Mouse (Mus musculus): ENCODE measurements at regions not wholly inside any gene's neighbourhood (a gene's known extent, or its start where the extent isn't known, plus 50 kb on each side); places are given as distances from the start of the nearest gene placed in this dataset.

- Histone ChIP-seq H3K36me3 (ENCODE audit: control insufficient read depth, insufficient read depth) (no peaks in the 10 kb centered on the region), H3K4me1 (ENCODE audit: control insufficient read depth, low read depth, low read length) (no peaks in the 10 kb centered on the region), H3K9me3 (replicated peaks; ENCODE audit: control insufficient read depth, low read length) (no peaks in the 10 kb centered on the region), H3K4me3 (ENCODE audit: low read depth, low read length) (no peak overlapping the region), H3K27me3 (ENCODE audit: control insufficient read depth, insufficient read depth, low read depth, low read length) (no peaks in the 10 kb centered on the region), H3K4me2 (ENCODE audit: low read depth, low read length) (no peak overlapping the region), H3K9ac (ENCODE audit: low read depth, low read length) (no peak overlapping the region), H3K27ac (ENCODE audit: low read length) (no peak overlapping the region)
- 63% methylated on average over 4 of the region's 4 CpGs for whole genome bisulfite sequencing (ENCODE audit: insufficient replicate concordance)
- no peak for ATAC-seq (ENCODE audit: low read depth)
Observed at GRCm38 (mm10) chr2:48468895-48469294, 345.0 kb upstream of the Acvr2a start.

GRCm38 (mm10) chr2:48469357-48469756, 344.6 kb upstream of the Acvr2a start:
- H3K4me1 ChIP-seq (ENCODE audit: control insufficient read depth, low read depth, low read length) = no peaks in the 10 kb centered on the region
- H3K4me3 ChIP-seq (ENCODE audit: low read depth, low read length) = no peak overlapping the region
- ATAC-seq (ENCODE audit: low read depth) = no peak
- no peak overlapping the region for H3K9ac ChIP-seq (ENCODE audit: low read depth, low read length)
- no peaks in the 10 kb centered on the region for H3K9me3 ChIP-seq (replicated peaks; ENCODE audit: control insufficient read depth, low read length)
- WGBS (ENCODE audit: insufficient replicate concordance) = 56% methylated on average over 4 of the region's 4 CpGs
- H3K27me3 ChIP-seq (ENCODE audit: control insufficient read depth, insufficient read depth, low read depth, low read length) = no peaks in the 10 kb centered on the region
- H3K36me3 ChIP-seq (ENCODE audit: control insufficient read depth, insufficient read depth) = no peaks in the 10 kb centered on the region
- H3K27ac ChIP-seq (ENCODE audit: low read length) = no peak overlapping the region
- H3K4me2 ChIP-seq (ENCODE audit: low read depth, low read length) = no peak overlapping the region

- no peak overlapping the region for H3K4me2 ChIP-seq (ENCODE audit: low read depth, low read length)
- H3K9ac ChIP-seq (ENCODE audit: low read depth, low read length) = no peak overlapping the region
- H3K27ac ChIP-seq (ENCODE audit: low read length) = no peak overlapping the region
- no peak overlapping the region for H3K4me3 ChIP-seq (ENCODE audit: low read depth, low read length)
- ATAC-seq (ENCODE audit: low read depth) = no peak
- H3K36me3 ChIP-seq (ENCODE audit: control insufficient read depth, insufficient read depth) = no peaks in the 10 kb centered on the region
- H3K9me3 ChIP-seq (replicated peaks; ENCODE audit: control insufficient read depth, low read length) = no peaks in the 10 kb centered on the region
- WGBS (ENCODE audit: insufficient replicate concordance) = 35% methylated on average over 3 of the region's 3 CpGs
- H3K4me1 ChIP-seq (ENCODE audit: control insufficient read depth, low read depth, low read length) = no peaks in the 10 kb centered on the region
- no peaks in the 10 kb centered on the region for H3K27me3 ChIP-seq (ENCODE audit: control insufficient read depth, insufficient read depth, low read depth, low read length)
Observed at GRCm38 (mm10) chr2:48473102-48473501, 340.8 kb upstream of the Acvr2a start.

GRCm38 (mm10) chr2:48474642-48475041, 339.3 kb upstream of the Acvr2a start:
- 58% methylated on average over 4 of the region's 4 CpGs for WGBS (ENCODE audit: insufficient replicate concordance)
- Histone ChIP-seq H3K27me3 (ENCODE audit: control insufficient read depth, insufficient read depth, low read depth, low read length) (no peaks in the 10 kb centered on the region), H3K9me3 (replicated peaks; ENCODE audit: control insufficient read depth, low read length) (no peaks in the 10 kb centered on the region), H3K4me1 (ENCODE audit: control insufficient read depth, low read depth, low read length) (no peaks in the 10 kb centered on the region), H3K27ac (ENCODE audit: low read length) (no peak overlapping the region), H3K36me3 (ENCODE audit: control insufficient read depth, insufficient read depth) (no peaks in the 10 kb centered on the region), H3K4me3 (ENCODE audit: low read depth, low read length) (no peak overlapping the region), H3K4me2 (ENCODE audit: low read depth, low read length) (no peak overlapping the region), H3K9ac (ENCODE audit: low read depth, low read length) (no peak overlapping the region)
- no peak for ATAC-seq (ENCODE audit: low read depth)

- 47% methylated on average over 3 of the region's 3 CpGs for WGBS (ENCODE audit: insufficient replicate concordance)
- Histone ChIP-seq H3K36me3 (ENCODE audit: control insufficient read depth, insufficient read depth) (no peaks in the 10 kb centered on the region), H3K27ac (ENCODE audit: low read length) (no peak overlapping the region), H3K9ac (ENCODE audit: low read depth, low read length) (no peak overlapping the region), H3K4me3 (ENCODE audit: low read depth, low read length) (no peak overlapping the region), H3K9me3 (replicated peaks; ENCODE audit: control insufficient read depth, low read length) (no peaks in the 10 kb centered on the region), H3K4me1 (ENCODE audit: control insufficient read depth, low read depth, low read length) (no peaks in the 10 kb centered on the region), H3K27me3 (ENCODE audit: control insufficient read depth, insufficient read depth, low read depth, low read length) (no peaks in the 10 kb centered on the region), H3K4me2 (ENCODE audit: low read depth, low read length) (no peak overlapping the region)
- ATAC-seq (ENCODE audit: low read depth) = no peak
Observed at GRCm38 (mm10) chr2:48476777-48477176, 337.1 kb upstream of the Acvr2a start.

GRCm38 (mm10) chr2:48477336-48477735, 336.6 kb upstream of the Acvr2a start:
- Histone ChIP-seq H3K27ac (ENCODE audit: low read length) (no peak overlapping the region), H3K4me3 (ENCODE audit: low read depth, low read length) (no peak overlapping the region), H3K27me3 (ENCODE audit: control insufficient read depth, insufficient read depth, low read depth, low read length) (no peaks in the 10 kb centered on the region), H3K4me2 (ENCODE audit: low read depth, low read length) (no peak overlapping the region), H3K4me1 (ENCODE audit: control insufficient read depth, low read depth, low read length) (no peaks in the 10 kb centered on the region), H3K9ac (ENCODE audit: low read depth, low read length) (no peak overlapping the region), H3K9me3 (replicated peaks; ENCODE audit: control insufficient read depth, low read length) (no peaks in the 10 kb centered on the region), H3K36me3 (ENCODE audit: control insufficient read depth, insufficient read depth) (no peaks in the 10 kb centered on the region)
- 71% methylated on average over 2 of the region's 2 CpGs for WGBS (ENCODE audit: insufficient replicate concordance)
- ATAC-seq (ENCODE audit: low read depth) = no peak

- H3K9me3 ChIP-seq (replicated peaks; ENCODE audit: control insufficient read depth, low read length) = no peaks in the 10 kb centered on the region
- H3K27me3 ChIP-seq (ENCODE audit: control insufficient read depth, insufficient read depth, low read depth, low read length) = no peaks in the 10 kb centered on the region
- no peak for ATAC-seq (ENCODE audit: low read depth)
- no peak overlapping the region for H3K9ac ChIP-seq (ENCODE audit: low read depth, low read length)
- WGBS (ENCODE audit: insufficient replicate concordance) = 72% methylated on average over 1 of the region's 1 CpGs
- no peaks in the 10 kb centered on the region for H3K4me1 ChIP-seq (ENCODE audit: control insufficient read depth, low read depth, low read length)
- no peak overlapping the region for H3K4me3 ChIP-seq (ENCODE audit: low read depth, low read length)
- no peaks in the 10 kb centered on the region for H3K36me3 ChIP-seq (ENCODE audit: control insufficient read depth, insufficient read depth)
- no peak overlapping the region for H3K27ac ChIP-seq (ENCODE audit: low read length)
- H3K4me2 ChIP-seq (ENCODE audit: low read depth, low read length) = no peak overlapping the region
Observed at GRCm38 (mm10) chr2:48479601-48480000, 334.3 kb upstream of the Acvr2a start.

- H3K27ac ChIP-seq (ENCODE audit: low read length) = no peak overlapping the region
- 64% methylated on average over 9 of the region's 9 CpGs for WGBS (ENCODE audit: insufficient replicate concordance)
- no peak for ATAC-seq (ENCODE audit: low read depth)
- H3K4me3 ChIP-seq (ENCODE audit: low read depth, low read length) = no peak overlapping the region
- H3K4me2 ChIP-seq (ENCODE audit: low read depth, low read length) = no peak overlapping the region
- H3K9me3 ChIP-seq (replicated peaks; ENCODE audit: control insufficient read depth, low read length) = no peaks in the 10 kb centered on the region
- H3K9ac ChIP-seq (ENCODE audit: low read depth, low read length) = no peak overlapping the region
- H3K27me3 ChIP-seq (ENCODE audit: control insufficient read depth, insufficient read depth, low read depth, low read length) = no peaks in the 10 kb centered on the region
- no peaks in the 10 kb centered on the region for H3K4me1 ChIP-seq (ENCODE audit: control insufficient read depth, low read depth, low read length)
- no peaks in the 10 kb centered on the region for H3K36me3 ChIP-seq (ENCODE audit: control insufficient read depth, insufficient read depth)
Observed at GRCm38 (mm10) chr2:48480428-48481191, 333.3 kb upstream of the Acvr2a start.

- Histone ChIP-seq H3K27ac (ENCODE audit: low read length) (no peak overlapping the region), H3K4me2 (ENCODE audit: low read depth, low read length) (no peak overlapping the region), H3K9me3 (replicated peaks; ENCODE audit: control insufficient read depth, low read length) (no peaks in the 10 kb centered on the region), H3K9ac (ENCODE audit: low read depth, low read length) (no peak overlapping the region), H3K4me3 (ENCODE audit: low read depth, low read length) (no peak overlapping the region), H3K4me1 (ENCODE audit: control insufficient read depth, low read depth, low read length) (no peaks in the 10 kb centered on the region), H3K27me3 (ENCODE audit: control insufficient read depth, insufficient read depth, low read depth, low read length) (no peaks in the 10 kb centered on the region), H3K36me3 (ENCODE audit: control insufficient read depth, insufficient read depth) (no peaks in the 10 kb centered on the region)
- no peak for ATAC-seq (ENCODE audit: low read depth)
- WGBS (ENCODE audit: insufficient replicate concordance) = 51% methylated on average over 12 of the region's 12 CpGs
Observed at GRCm38 (mm10) chr2:48481209-48481742, 332.6 kb upstream of the Acvr2a start.

Measured in liver, embryonic 16.5 days (tissue).